Mouse (Mus musculus): ENCODE results near the gene Cox18. TPM values are rescaled to one million over a fixed set of nuclear protein-coding genes. Genes with fewer than 3 reads are reported as not detected.

Cox18 gene
- polyA plus RNA-seq, 1 experiment = 53.4 TPM

- TF ChIP-seq GATA1 (IDR thresholded peaks at IDR 0.05; ENCODE audit: low read length) = no peak
Measured at GRCm38 (mm10) chr5:90199922-90200632, 23.7 kb downstream of the Cox18 start.

- no peak for TF ChIP-seq GATA1 (IDR thresholded peaks at IDR 0.05; ENCODE audit: low read length)
Measured at GRCm38 (mm10) chr5:90194831-90195230, 29.0 kb downstream of the Cox18 start.

- TF ChIP-seq GATA1 (IDR thresholded peaks at IDR 0.05; ENCODE audit: low read length) = no peak
Measured at GRCm38 (mm10) chr5:90182782-90183181, 41.0 kb downstream of the Cox18 start.

- TF ChIP-seq GATA1 (IDR thresholded peaks at IDR 0.05; ENCODE audit: low read length) = no peak
Measured at GRCm38 (mm10) chr5:90179094-90179493, 44.7 kb downstream of the Cox18 start.

GRCm38 (mm10) chr5:90178116-90178515 lies 45.7 kb downstream of the Cox18 start:
- TF ChIP-seq GATA1 (IDR thresholded peaks at IDR 0.05; ENCODE audit: low read length) = no peak

Other genes starting within 250 kb of the Cox18 start
- 23.7 and 26.0 TPM in 2 replicates for gene Ankrd17, start 142.6 kb upstream of the Cox18 start, polyA plus RNA-seq (2012)
- gene Gm9958, start 143.2 kb upstream of the Cox18 start, polyA plus RNA-seq (2012) = 0.13 TPM in 2 replicates
- gene Alb, start 236.9 kb upstream of the Cox18 start, polyA plus RNA-seq (2012) = not detected in 2 replicates